Mouse (Mus musculus): ENCODE measurements around the gene Basp1. TPM values are rescaled to one million over a fixed set of nuclear protein-coding genes. Genes with fewer than 3 reads are reported as not detected.
"Not testable (repeated sequence)": the region's sequence is repeated elsewhere in the genome, so short reads cannot be mapped to it uniquely, and the experiment has no call there.

Gene Basp1
- total RNA-seq (2021): 5.2 and 5.8 TPM in 2 replicates
- long read RNA-seq, transcript Basp1-201 (2 exons, 1,855 nt): major isoform, 10 of 11 reads
- long read RNA-seq, partial matches to known transcripts: 0 of 11 reads
- long read RNA-seq, other reads (novel, unspliced or antisense): 1 of 11 reads

DNA sequence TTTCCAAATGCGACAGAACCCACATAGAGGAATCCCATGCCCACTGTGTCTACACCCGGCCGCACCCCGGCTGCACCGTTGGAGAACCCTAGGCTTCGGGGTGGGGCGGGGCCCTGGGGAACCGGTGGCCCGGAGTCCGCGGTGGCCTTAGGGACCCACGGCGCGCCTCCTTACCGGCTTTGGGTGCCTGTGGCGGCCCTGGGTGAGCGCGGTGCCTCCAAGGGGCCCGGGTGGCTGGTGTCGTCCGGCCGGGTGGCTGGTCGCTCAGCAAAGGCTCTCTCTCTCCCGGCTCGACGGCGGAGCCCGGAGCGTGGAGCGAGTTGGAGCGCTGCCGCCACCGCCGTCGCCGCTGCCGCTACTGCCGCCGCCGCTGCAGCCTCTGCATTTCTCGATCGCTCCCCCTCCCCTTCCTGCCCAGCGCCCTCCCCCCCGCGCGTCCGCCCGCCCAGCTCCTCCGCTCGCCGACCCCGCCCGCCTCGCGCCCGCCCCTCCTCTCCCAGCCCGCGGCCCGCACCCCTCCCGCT, at the start of gene Basp1:
Gene Basp1, minus strand, starts transcription at position 387 of the 524 bp plus-strand sequence.
- DNase-seq: peak; percentile 44

GRCm38 (mm10) chr15:25463076-25463475, 49.5 kb upstream of the Basp1 start:
- DNase-seq: not testable (repeated sequence)

DNA sequence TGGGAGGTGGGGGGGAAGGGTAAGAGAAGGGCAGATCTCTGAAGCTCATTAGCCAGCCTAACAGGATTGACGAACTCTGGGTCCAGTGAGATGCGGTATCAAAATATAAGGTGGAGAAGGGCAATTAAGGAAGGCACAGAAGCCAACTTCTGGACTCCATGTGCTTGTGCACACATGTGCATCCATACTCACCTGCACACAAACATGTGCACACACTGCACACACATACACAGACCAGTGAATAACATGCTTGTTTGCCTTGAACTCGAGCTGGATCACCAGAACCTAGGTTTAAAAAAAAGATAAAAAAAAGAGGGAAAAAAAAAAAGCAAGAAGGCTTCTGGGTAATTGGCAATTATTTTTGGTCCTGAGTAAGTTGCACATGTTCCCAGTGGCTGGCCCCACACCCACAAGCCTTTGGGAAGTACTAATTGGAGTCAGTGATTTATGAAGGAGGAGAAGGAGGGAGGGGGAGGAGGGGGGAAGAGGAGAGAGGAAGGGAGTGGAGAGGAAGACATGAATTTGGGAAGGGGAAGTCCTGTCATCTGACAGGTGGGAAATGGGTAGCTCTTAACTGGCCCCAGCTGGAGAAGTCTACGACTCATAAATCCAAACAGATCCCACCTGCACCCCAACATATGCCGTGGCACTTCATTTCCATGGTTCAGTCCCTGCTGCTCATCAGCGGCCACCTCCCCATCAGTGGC, 48.6 kb upstream of the Basp1 start:
- no peak for DNase-seq

- DNase-seq: no peak
Measured at GRCm38 (mm10) chr15:25459901-25460300, 46.3 kb upstream of the Basp1 start.

DNA sequence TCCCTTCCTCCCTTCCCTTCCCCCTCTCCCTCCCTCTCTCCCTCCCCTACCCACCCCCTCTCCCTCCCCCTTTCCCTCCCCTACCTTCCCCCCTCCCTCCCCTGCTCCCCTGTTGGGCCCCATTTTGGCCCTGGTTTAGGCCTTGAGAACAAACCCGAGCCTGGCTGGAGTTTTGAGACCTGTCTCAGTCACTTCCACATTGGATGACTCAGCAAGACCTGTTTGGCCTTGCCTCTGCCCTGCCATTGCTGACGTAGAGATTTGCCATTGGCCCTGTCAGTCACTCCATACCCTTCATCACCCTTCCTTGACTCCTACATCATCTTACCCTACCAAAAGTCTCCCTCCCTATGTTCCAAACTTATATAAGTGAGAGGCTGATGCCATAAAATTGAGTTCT, 43.9 kb upstream of the Basp1 start:
- DNase-seq: no peak

- no peak for DNase-seq
Measured at GRCm38 (mm10) chr15:25453538-25453937, 40.0 kb upstream of the Basp1 start.

GRCm38 (mm10) chr15:25449348-25449747, 35.8 kb upstream of the Basp1 start:
- DNase-seq: peak; percentile 15

GRCm38 (mm10) chr15:25448703-25449340, 35.3 kb upstream of the Basp1 start:
- DNase-seq: no peak

- no peak for DNase-seq
Measured at GRCm38 (mm10) chr15:25447136-25447535, 33.6 kb upstream of the Basp1 start.

DNA sequence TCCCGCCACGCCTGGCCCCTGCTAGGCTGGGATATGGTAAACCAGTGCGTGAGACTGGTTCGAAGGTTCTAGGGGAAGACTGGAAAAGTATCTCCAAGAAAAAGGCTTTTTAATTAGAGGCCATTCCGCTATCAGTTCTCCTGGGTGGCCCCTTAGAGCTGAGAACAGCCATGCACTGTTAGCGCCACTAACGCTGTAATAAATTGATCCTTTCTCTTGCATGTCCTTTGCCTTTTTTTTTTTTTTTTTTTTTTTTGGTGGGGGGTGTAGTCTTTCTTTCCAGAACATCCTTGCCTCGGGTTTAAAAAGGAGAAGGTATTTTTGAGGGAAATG, 32.6 kb upstream of the Basp1 start:
- DNase-seq: no peak

GRCm38 (mm10) chr15:25445361-25446154, 32.0 kb upstream of the Basp1 start:
- DNase-seq: no peak

DNA sequence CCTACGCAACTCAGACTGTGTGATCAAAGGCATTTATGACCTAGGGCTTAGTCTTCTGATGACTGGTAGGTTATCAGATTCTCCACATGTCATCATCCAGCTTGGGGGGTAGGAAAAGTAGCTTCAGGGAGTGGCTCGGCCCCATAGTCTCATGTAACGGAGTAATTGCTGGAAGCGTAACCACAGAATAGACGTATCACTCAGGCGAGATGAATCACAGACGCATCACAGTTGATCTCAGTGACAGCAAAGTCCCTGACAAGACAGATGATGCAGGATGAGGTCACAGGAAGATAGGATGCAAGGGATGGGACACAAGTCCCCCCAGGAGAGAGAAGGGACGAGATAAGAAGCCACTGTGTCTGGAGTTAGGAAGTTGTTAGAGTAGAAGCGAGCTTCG, 30.6 kb upstream of the Basp1 start:
- peak; percentile 13 for DNase-seq

GRCm38 (mm10) chr15:25443140-25443790, 29.7 kb upstream of the Basp1 start:
- no peak for DNase-seq

- no peak for DNase-seq
Measured at GRCm38 (mm10) chr15:25441868-25442185, 28.3 kb upstream of the Basp1 start.

DNA sequence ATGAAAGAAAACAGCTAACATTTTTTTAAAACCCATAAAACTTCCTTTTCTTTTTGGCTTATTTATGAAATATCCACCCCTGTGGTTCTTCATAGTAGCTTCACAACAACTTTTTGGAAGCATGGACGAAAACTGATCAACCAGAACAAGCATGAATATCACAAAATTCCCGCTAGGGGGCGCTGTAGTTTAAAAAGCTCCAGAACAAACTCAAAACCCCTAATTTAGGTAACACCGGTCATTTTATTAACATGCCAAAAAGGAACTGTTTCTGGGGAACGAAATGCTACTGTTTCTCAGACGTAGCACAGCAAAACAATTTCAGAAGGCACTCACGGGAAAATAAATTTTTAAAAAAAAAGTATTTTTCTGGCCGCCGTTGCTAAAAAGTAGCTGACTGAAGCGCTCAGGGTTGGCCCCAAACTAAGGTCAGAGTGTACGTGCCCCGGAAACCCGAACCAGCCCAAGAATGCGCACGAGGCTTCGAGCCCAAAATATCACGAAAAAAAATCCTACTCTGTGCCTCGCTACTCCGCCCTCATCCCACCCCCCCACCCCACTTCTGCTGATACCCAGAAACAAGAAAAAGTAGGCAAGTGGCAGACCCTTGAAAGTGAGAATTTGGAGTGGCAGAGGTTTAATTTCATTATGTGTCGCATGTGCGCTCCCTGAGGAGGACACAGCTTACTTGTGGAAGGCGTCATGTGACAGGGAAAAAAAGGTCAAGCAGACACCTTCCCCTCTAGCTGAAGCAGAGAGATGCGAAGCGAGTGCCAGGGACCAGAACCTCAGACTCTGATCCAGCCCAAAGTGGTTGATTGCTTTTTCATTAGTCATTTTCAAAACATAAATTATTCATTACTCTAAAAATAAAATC, 27.7 kb upstream of the Basp1 start:
- peak; percentile 73 for DNase-seq

GRCm38 (mm10) chr15:25440317-25440716, 26.8 kb upstream of the Basp1 start:
- no peak for DNase-seq

- no peak for DNase-seq
Measured at GRCm38 (mm10) chr15:25432341-25432740, 18.8 kb upstream of the Basp1 start.

DNA sequence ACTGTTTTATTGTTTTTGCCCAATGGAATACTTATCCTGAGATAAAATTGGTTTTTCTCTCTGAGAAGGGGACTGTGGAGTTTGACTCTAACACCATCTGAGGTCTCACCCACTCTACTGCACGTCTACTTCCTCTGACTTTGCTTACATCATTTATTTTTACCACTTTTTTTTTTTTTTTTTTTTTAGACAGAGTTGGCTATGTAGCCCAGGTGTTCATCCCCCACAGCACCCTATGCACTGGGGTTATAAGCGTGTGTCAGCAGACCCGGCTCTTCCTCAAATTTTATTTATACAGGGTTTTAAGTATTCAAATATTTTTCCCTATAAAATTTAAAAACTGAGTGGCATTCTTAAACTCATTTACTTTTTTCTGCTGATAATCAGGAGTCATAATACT, 16.6 kb upstream of the Basp1 start:
- DNase-seq: no peak

DNA sequence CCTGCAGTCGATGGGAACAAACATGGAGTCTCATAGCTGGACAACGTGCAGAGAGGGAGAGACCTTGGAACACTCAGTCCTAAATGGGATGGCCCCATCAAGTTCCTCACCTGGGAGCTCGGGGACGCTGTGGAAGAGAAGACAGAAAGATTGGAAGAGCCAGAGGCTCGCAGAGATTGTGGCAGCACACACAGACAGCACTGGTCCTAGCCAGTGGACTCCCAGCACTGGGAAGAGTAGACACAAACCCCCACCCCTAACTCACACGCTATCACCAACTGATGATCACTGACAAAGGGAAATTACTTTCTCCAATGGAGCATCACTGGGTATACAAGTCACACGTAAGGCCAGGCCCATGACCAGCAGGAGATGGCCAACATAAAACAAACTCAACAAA, 15.4 kb upstream of the Basp1 start:
- DNase-seq: no peak

GRCm38 (mm10) chr15:25428551-25428950, 15.0 kb upstream of the Basp1 start:
- DNase-seq: no peak

DNA sequence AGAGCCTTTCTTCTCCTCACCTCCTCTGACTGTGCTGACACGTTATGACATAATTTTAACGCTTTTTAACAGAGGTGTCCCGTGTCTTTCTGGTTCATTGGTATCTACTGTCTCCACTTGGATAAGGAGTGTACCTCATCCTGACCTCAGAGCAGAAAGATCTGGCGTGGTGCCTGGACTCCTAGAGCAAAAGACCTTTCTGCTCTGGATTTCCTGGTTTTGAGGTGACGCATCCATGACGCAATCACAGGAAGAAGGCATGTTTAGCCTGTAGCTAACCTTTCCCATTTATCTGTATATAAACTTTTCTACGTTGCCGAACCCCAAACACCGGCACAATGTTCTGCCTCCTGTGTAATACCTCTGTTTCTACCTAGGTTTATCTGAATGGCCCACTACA, 6.7 kb upstream of the Basp1 start:
- peak; percentile 6 for DNase-seq

All from adrenal gland, postnatal 25 days (tissue).